Mouse (Mus musculus): ENCODE measurements around the gene Stil. TPM values are rescaled to one million over a fixed set of nuclear protein-coding genes. Genes with fewer than 3 reads are reported as not detected.

Stil gene
- polyA plus RNA-seq, 1 experiment from 2014 or later, result 0.61 TPM

- H3K4me1 ChIP-seq (ENCODE audit: insufficient read depth, low read depth, low read length), result no peaks in the 10 kb centered on the region
- peak; percentile 32; the same call in 1 of the 2 replicates for ATAC-seq
- H3K27ac ChIP-seq (ENCODE audit: low read length), result no peak overlapping the region
- no peaks in the 10 kb centered on the region for H3K27me3 ChIP-seq (replicated peaks; ENCODE audit: insufficient read depth, low read length)
- no peak overlapping the region for H3K4me2 ChIP-seq (replicated peaks; ENCODE audit: low read depth, low read length)
- H3K9me3 ChIP-seq (ENCODE audit: low read length), result no peaks in the 10 kb centered on the region
- H3K9ac ChIP-seq (replicated peaks; ENCODE audit: low read depth), result no peak overlapping the region
- DNase-seq (ENCODE audit: low spot score), result no peak
- H3K4me3 ChIP-seq (ENCODE audit: low read depth, low read length), result no peak overlapping the region
- H3K36me3 ChIP-seq (ENCODE audit: insufficient read depth, low read length), result no peaks in the 10 kb centered on the region
- TF ChIP-seq EP300 (IDR thresholded peaks at IDR 0.05) (no peak), CTCF (IDR thresholded peaks at IDR 0.05) (peak; percentile 34)
- WGBS, result 20% methylated on average over 1 of the region's 1 CpGs
Observed at GRCm38 (mm10) chr4:115071668-115072067, 71.7 kb downstream of the Stil start.

DNA sequence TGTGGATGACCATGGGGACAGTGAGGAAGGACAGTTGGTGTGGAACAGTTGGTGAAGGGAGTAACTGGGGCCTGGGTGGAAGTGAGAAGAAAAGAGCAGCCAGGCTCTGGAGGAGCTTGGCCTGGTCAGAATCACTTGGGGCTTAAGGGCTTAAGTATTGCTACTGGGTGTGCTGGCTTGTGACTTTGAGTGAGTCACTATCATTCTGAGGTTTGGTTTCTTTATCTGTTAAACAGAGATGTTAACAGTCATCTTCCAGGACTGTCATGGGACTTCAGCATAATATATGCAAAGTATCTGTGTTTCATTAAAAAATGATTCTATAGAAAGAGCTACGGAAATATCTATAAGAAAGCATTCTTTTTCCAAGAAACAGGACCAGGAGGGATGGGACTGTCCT is 74.8 kb downstream of the Stil start:
- Histone ChIP-seq H3K9me3 (ENCODE audit: low read length) (no peaks in the 10 kb centered on the region), H3K4me1 (ENCODE audit: insufficient read depth, low read depth, low read length) (no peaks in the 10 kb centered on the region), H3K4me2 (replicated peaks; ENCODE audit: low read depth, low read length) (no peak overlapping the region), H3K9ac (replicated peaks; ENCODE audit: low read depth) (no peak overlapping the region), H3K27ac (ENCODE audit: low read length) (peak overlapping the region; percentile 76), H3K4me3 (ENCODE audit: low read depth, low read length) (no peak overlapping the region), H3K36me3 (ENCODE audit: insufficient read depth, low read length) (no peaks in the 10 kb centered on the region), H3K27me3 (replicated peaks; ENCODE audit: insufficient read depth, low read length) (no peaks in the 10 kb centered on the region)
- ATAC-seq (no peak), DNase-seq (ENCODE audit: low spot score) (no peak)
- TF ChIP-seq EP300 (IDR thresholded peaks at IDR 0.05), result no peak
- TF ChIP-seq CTCF (IDR thresholded peaks at IDR 0.05), result no peak
- 74% methylated on average over 1 of the region's 1 CpGs for WGBS

GRCm38 (mm10) chr4:115075204-115075915 is 75.4 kb downstream of the Stil start:
- no peaks in the 10 kb centered on the region for H3K4me1 ChIP-seq (ENCODE audit: insufficient read depth, low read depth, low read length)
- TF ChIP-seq EP300 (IDR thresholded peaks at IDR 0.05) (peak; percentile 65; the same call in 1 of the 2 replicates), CTCF (IDR thresholded peaks at IDR 0.05) (no peak)
- H3K9ac ChIP-seq (replicated peaks; ENCODE audit: low read depth), result no peak overlapping the region
- no peaks in the 10 kb centered on the region for H3K36me3 ChIP-seq (ENCODE audit: insufficient read depth, low read length)
- peak overlapping the region; percentile 76 for H3K27ac ChIP-seq (ENCODE audit: low read length)
- peak; percentile 85 for ATAC-seq
- no peak overlapping the region for H3K4me2 ChIP-seq (replicated peaks; ENCODE audit: low read depth, low read length)
- no peak overlapping the region for H3K4me3 ChIP-seq (ENCODE audit: low read depth, low read length)
- no peaks in the 10 kb centered on the region for H3K27me3 ChIP-seq (replicated peaks; ENCODE audit: insufficient read depth, low read length)
- 33% methylated on average over 3 of the region's 3 CpGs for WGBS
- no peaks in the 10 kb centered on the region for H3K9me3 ChIP-seq (ENCODE audit: low read length)
- peak; percentile 75 for DNase-seq (ENCODE audit: low spot score)

GRCm38 (mm10) chr4:115078892-115079820 is 79.2 kb downstream of the Stil start:
- DNase-seq (ENCODE audit: low spot score), result peak; percentile 50
- Histone ChIP-seq H3K4me1 (ENCODE audit: insufficient read depth, low read depth, low read length) (no peaks in the 10 kb centered on the region), H3K9ac (replicated peaks; ENCODE audit: low read depth) (no peak overlapping the region), H3K4me3 (ENCODE audit: low read depth, low read length) (no peak overlapping the region), H3K27me3 (replicated peaks; ENCODE audit: insufficient read depth, low read length) (no peaks in the 10 kb centered on the region), H3K27ac (ENCODE audit: low read length) (no peak overlapping the region), H3K9me3 (ENCODE audit: low read length) (no peaks in the 10 kb centered on the region), H3K36me3 (ENCODE audit: insufficient read depth, low read length) (no peaks in the 10 kb centered on the region), H3K4me2 (replicated peaks; ENCODE audit: low read depth, low read length) (no peak overlapping the region)
- TF ChIP-seq CTCF (IDR thresholded peaks at IDR 0.05) (no peak), EP300 (IDR thresholded peaks at IDR 0.05) (no peak)
- peak; percentile 44 for ATAC-seq
- 39% methylated on average over 10 of the region's 10 CpGs for WGBS

DNA sequence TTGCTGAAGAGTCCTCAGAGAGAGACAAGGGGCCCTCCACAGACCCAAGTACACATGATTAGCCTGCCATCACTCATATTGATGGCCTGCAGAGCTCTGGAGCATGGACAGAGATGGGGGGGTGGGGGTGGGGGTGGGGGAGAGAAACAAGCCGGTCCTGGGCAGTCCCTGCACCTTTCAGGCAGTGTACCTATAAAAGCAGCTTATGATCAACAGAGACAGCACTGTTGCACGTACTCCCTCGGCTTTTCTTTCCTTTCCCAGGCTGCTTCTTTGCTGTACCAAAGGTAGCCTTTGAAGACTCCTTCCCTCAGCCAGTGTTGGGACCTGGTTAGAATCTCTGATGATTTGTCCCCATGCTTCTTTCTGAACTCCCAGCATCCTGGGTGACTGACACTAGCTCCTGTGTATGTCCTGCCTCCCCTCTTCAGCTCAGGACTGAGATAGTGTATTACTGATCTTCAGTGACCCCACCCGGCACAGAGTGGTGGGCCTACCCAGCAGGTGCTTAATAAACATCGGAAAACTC is 79.9 kb downstream of the Stil start:
- Histone ChIP-seq H3K9me3 (ENCODE audit: low read length) (no peaks in the 10 kb centered on the region), H3K4me2 (replicated peaks; ENCODE audit: low read depth, low read length) (no peak overlapping the region), H3K9ac (replicated peaks; ENCODE audit: low read depth) (no peak overlapping the region), H3K27ac (ENCODE audit: low read length) (no peak overlapping the region), H3K36me3 (ENCODE audit: insufficient read depth, low read length) (no peaks in the 10 kb centered on the region), H3K4me1 (ENCODE audit: insufficient read depth, low read depth, low read length) (no peaks in the 10 kb centered on the region), H3K4me3 (ENCODE audit: low read depth, low read length) (no peak overlapping the region), H3K27me3 (replicated peaks; ENCODE audit: insufficient read depth, low read length) (no peaks in the 10 kb centered on the region)
- DNase-seq (ENCODE audit: low spot score) (no peak), ATAC-seq (no peak)
- no peak for TF ChIP-seq EP300 (IDR thresholded peaks at IDR 0.05)
- TF ChIP-seq CTCF (IDR thresholded peaks at IDR 0.05), result no peak
- 20% methylated on average over 5 of the region's 5 CpGs for WGBS

DNA sequence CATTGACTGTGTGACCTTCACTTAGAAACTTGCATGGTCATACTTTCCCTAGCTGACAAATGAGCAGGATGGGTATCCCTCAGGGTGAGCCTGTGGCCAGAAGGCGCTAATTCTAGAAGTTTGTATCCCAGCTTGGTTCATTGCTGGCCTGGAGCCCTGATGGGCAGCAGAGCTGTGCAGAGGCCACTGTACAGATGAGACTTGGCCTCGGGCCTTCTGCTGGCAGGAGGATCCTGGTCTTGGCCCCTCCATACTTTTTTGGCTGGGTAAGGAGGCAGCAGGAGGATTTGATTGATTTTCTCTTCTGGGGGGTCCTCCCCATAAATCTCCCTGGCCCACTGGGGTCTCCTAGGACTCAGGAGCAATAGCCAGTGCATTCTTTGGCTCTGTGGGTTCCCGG is 83.1 kb downstream of the Stil start:
- Histone ChIP-seq H3K9me3 (ENCODE audit: low read length) (no peaks in the 10 kb centered on the region), H3K27me3 (replicated peaks; ENCODE audit: insufficient read depth, low read length) (no peaks in the 10 kb centered on the region), H3K9ac (replicated peaks; ENCODE audit: low read depth) (no peak overlapping the region), H3K36me3 (ENCODE audit: insufficient read depth, low read length) (no peaks in the 10 kb centered on the region), H3K4me2 (replicated peaks; ENCODE audit: low read depth, low read length) (no peak overlapping the region), H3K4me1 (ENCODE audit: insufficient read depth, low read depth, low read length) (no peaks in the 10 kb centered on the region), H3K4me3 (ENCODE audit: low read depth, low read length) (no peak overlapping the region), H3K27ac (ENCODE audit: low read length) (no peak overlapping the region)
- ATAC-seq, result no peak
- TF ChIP-seq CTCF (IDR thresholded peaks at IDR 0.05) (no peak), EP300 (IDR thresholded peaks at IDR 0.05) (no peak)
- no peak for DNase-seq (ENCODE audit: low spot score)
- 83% methylated on average over 3 of the region's 3 CpGs for WGBS
